In the genomic region with DNA sequence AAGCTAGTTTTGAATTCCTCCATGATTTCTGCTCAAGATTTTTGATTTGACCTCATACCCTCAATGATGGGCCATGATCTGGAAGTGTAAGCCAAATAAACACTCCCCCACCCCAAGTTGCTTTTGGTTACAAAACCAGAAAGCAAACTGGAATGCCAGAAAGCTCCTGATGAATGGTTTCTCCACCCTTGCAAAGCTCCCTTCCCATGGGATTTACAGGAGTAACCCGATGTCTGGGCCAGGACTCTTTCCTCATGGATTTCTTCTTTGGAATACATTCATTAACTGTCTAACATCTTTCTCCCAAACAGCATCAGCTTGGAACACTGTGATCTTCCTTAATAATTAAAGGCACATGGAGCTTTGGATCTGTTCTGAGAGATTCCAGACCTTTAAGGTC, we compare ENCODE assay signal across 13 mouse cellular contexts.
A peak's percentile ranks its signal among the peaks of the same experiment; 100 is the strongest.
DNase-seq lines count a peak whose midpoint lies in the region.
"Had no signal": no experiment of that assay in that cellular context is flagged by ENCODE, and none has a peak within 500 bp of the region (broad histone marks: within the 10 kb centered on the region; RNA-seq: fewer than 3 reads in every experiment).

No protein-coding gene starts in this region.

- DNase-seq in adrenal gland, adult 2 months = peak; percentile 1
- DNase-seq in adrenal gland, postnatal 36 days = no peak
- DNase-seq in heart, adult 18-20 months = peak; percentile 47 to 71
- no peak for DNase-seq in heart, postnatal 36 days
- DNase-seq in kidney, postnatal 4 days = peak; percentile 5 to 7
- DNase-seq in kidney, postnatal 25 days = no peak
- peak; percentile 31 for DNase-seq in NIH3T3 (ENCODE audit: low read depth)
- DNase-seq in left cerebral cortex, postnatal 10 days (ENCODE audit: extremely low spot score in 1 of 2, low spot score in 2 of 2) = no peak
- DNase-seq: cerebellum, adult 2 months; liver, embryonic 13.5 days; right cerebral cortex, adult 18-20 months; spleen, adult 18-20 months; thymus, postnatal 14 days had no signal

- intact Hi-C loops in heart, postnatal 36 days (cut with DNase I) = no loop called here
- intact Hi-C loops in left cerebral cortex, postnatal 10 days (cut with DNase I) = no loop called here

Comparison
In these comparisons a context has a peak if more than half of its experiments do, and no peak if none do; other contexts are left out.
1. DNase-seq: peak in adrenal gland, adult 2 months (single experiment), heart, adult 18-20 months (2 of 2), kidney, postnatal 4 days (2 of 2) and NIH3T3 (single experiment); none in adrenal gland, postnatal 36 days (0 of 2), heart, postnatal 36 days (0 of 2), kidney, postnatal 25 days (0 of 2) and left cerebral cortex, postnatal 10 days (0 of 2).